Mouse (Mus musculus) small intestine, adult 2 months (tissue): ENCODE results near the gene Ifit2.

Experiments used
- CTCF ChIP-seq: fragments of 200-500 bp; IDR thresholded peaks from 2 replicates; pipeline ENCODE4 v1.5.1; 2012; ENCODE audit warnings: low read depth, mild to moderate bottlenecking, control low read depth, inconsistent platforms, low read length, moderate library complexity, mixed read lengths; ENCODE audit not compliant: insufficient replicate concordance, insufficient read length; ENCODE audit errors: extremely low read depth
- POLR2A ChIP-seq: fragments of 200-500 bp; IDR thresholded peaks from 2 replicates; pipeline ENCODE4 v1.6.1; 2012; ENCODE audit warnings: low read depth, mild to moderate bottlenecking, control low read depth, inconsistent platforms, low read length, moderate library complexity

DNA sequence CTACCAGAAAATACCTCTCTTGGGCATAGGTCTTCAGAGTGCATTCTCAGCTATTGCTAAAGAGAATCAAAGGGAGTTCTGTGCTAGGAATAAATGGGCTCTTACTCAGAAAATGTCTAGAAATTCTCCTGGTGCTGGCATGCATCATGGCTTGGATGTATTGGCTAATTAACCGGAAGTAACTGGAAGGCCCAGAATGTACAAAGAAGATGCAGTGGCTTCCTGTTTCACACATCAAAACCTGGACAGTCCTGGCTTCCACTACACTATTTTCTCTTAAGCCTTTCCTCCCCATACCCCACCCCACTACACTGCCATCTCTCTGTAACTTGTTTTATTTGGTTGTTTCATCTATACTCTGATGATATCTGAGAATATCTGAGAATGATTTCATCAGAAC, 11.1 kb upstream of the Ifit2 start:
- no peak for TF ChIP-seq POLR2A
- TF ChIP-seq CTCF, result no peak
